Mouse (Mus musculus): ENCODE measurements around the gene Pdzd3. TPM values are rescaled to one million over a fixed set of nuclear protein-coding genes. Genes with fewer than 3 reads are reported as not detected.

Gene Pdzd3
- total RNA-seq, 2 experiments from 2014 or later, result 0.86 to 1.5 TPM

DNA sequence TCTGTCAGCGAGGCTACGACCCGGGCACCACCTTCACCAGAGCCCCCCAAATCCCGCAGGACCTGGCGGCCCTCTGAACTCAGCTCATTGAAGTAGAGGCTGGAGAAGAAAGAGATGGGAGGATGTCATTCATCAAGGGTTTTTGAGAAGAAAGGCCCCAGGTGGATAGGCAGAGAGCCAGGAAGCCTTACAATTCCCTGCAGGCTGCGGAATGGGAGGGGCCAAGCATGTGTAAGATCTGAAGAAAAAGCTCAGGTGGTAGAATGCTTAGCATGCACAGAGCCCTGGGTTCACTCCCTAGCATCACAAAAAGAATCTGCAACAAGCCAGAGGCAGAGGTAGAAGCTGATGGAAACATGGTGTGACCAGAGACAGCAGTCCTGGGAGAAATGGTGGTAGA, 2.2 kb upstream of the Pdzd3 start:
- DNase-seq (ENCODE audit: low spot score in 2 of 2), result no peak

DNA sequence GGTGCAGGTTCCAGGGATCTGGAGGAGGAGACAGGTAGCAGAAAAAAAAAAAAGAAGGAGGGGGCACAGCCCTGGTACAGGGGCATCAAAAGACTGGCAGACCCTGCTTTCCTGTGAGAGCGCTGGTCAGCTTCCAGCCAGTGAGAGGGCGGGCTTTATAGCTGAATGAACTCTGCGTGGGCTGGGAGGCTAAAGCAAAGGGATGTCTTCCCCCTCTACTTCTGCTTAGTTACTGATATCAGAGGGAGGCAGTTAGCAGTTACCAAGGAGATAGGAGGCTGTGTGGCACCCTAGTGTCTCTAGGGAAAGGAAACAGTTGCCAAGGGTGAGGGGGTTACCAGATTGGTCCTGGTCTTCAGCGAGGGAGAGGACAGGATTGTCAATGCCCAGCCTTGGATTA, 826 bp downstream of the Pdzd3 start:
- peak; percentile 46 to 68 for DNase-seq (ENCODE audit: low spot score in 2 of 2)

DNA sequence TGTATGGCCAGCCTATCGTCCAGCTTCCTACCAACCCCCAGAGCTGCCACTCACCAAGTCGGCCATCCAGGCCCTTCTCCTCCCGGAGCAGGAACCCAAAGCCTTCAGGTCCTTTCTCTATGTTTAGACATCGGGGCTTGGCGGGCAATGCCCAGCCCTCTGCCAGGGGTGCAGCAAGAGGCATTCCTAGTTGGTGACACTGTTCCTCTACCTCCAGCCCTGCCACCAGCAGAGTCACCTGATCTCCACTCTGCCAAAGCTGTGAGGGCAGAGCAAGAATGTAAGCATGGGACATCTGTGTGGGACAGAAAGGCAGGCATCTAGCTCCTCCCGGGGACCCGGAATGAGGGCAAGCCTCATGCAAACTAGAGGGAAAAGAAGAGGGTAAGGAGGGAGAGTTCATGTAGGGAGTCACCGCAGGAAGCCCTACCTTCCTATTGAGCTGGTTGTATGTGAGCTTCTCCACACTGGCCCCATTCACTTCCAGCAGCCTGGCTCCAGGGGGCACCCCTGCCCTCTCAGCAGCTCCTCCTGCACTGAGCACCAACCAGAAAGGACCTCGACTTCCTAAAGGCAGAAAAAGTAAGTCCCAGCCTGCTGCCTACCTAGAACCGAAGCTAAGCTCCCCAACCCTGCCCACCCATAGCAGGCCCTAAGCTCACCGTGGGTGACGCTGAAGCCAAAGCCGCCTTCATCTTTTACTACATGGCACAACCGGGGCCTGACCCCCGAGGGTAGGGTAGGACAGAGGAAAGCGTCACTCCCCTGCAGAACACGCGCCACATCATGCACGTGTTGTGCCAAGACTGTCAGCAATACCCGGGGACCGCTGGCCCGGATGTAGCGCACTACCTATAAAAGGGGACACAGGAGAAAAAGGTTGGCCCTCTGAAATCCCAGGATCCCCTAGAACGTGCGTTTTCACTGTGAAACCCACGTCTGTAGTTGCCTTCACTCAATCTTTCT, 1.8 kb downstream of the Pdzd3 start:
- DNase-seq (ENCODE audit: low spot score in 2 of 2), result peak; percentile 57 to 79

DNA sequence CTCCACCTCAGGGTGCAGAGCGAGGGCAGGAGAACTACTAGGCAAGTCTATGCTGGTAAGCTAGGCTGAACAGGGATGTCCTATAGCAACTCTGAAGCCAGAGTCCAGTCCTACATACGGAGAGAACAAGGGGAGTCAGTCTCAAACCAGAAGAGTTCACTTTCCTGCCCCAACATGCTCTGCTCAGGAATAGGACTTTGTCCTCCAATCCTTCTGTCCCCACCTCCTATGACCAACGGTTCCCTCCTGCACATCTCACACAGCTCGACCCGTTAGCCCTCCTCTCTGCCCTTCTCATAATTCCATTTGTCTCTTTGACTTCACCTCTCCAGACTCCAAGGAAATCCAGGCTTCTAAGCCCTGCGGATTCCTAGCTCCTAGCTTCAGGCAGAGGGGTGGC, 3.4 kb downstream of the Pdzd3 start:
- no peak for DNase-seq (ENCODE audit: low spot score in 2 of 2)

DNA sequence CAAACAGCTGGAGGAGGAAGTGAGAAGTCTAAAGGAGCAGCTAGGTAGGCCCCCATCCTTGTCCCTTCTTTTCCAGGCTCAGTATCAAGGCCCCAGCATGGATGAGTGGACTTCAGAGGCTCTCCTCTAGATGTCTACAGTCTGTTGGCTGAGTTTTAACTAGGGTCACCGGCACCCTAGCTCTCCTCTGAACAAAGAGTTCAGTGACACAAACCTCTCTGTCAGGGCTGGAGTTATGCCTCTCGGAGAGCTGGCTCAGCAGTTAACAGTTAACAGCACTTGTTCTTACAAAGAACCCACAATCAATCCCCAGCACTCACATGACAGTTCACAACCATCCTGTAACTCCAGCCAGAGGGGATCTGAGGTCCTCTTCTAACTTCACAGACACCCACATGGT, 7.7 kb downstream of the Pdzd3 start:
- DNase-seq (ENCODE audit: low spot score in 2 of 2), result no peak

DNA sequence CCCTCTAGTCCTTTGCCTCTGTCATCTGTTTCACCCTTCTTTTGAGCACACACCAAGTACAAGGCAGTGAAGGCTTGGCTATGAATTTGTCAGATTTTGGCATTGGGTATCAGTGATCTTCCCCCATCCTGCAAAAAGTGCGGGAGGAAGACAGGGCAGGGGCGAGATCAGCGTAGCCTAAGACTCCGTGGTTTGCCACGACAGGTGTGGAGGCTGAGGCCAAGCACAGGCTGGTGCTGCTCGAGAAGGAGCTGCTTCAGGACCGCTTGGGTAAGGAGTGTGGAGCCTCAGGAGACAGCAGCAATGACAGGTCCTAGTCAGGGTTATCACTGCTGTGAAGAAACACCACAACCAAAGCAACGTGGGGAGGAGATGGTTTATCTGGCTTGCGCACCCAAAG, 9.9 kb downstream of the Pdzd3 start:
- no peak for DNase-seq (ENCODE audit: low spot score in 2 of 2)

DNA sequence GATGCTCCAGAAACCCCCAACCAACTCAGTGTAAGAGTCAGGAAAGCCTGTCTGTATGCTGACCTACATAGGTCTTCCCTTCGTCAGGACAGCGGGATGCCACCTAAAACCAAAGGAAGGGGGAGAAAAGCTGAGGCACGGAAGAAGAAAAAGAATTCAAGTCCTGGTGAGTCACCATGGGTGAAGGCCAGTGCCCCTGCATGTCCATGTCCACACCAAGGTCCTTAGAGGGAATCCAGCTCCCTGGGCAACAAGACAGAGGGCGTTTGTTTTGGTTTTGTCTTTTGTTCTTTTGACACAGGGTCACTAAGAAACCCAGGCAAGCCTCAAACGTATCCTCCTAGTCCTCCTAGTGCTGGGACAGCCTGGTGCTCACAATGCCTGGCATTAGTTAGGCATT, 10.4 kb downstream of the Pdzd3 start:
- DNase-seq (ENCODE audit: low spot score in 2 of 2), result no peak

DNA sequence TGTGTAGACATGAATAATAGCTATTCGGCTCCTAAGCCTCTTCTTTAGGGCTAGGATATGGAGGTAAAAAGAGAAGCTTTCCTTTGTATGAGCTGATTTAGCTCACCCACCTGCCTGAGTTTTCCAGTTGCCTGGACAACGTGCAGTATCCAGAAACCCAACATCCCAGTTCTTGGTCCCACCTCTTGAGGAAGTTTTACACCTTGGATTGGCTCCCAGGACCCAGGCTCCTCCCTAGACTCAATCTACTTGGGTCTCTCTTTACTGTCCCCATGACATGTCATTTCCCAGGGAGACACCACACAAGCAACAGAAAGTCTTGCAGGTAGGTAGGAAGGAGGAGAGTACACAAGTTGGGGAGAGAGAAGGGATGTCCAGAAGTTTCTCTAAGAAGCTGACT, 10.9 kb downstream of the Pdzd3 start, which contains the start of gene Ccdc153:
Gene Ccdc153, plus strand, starts transcription at position 278 of the 400 bp plus-strand sequence.
- no peak for DNase-seq (ENCODE audit: low spot score in 2 of 2)

DNA sequence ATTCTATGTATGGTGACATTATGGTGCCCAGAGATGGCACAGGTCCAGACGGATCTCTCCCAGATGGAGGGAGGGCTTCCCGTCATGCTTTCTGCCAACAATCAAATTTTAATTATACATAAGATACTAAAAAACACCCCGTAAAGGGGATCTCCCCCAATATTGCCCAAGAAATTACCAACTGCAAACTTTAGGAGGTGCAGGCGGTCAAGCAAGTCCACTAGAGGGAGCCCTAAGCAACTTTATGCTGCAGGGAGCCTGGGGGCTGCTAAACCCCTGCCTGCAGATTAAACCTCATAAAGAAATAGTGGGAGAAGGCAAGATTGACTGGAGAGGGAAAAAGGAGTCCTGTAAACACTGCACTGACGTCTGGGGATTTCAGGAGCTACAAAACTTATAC, 11.8 kb downstream of the Pdzd3 start:
- peak in 1 of 2 experiments; percentile 63 for DNase-seq (ENCODE audit: low spot score in 2 of 2)

DNA sequence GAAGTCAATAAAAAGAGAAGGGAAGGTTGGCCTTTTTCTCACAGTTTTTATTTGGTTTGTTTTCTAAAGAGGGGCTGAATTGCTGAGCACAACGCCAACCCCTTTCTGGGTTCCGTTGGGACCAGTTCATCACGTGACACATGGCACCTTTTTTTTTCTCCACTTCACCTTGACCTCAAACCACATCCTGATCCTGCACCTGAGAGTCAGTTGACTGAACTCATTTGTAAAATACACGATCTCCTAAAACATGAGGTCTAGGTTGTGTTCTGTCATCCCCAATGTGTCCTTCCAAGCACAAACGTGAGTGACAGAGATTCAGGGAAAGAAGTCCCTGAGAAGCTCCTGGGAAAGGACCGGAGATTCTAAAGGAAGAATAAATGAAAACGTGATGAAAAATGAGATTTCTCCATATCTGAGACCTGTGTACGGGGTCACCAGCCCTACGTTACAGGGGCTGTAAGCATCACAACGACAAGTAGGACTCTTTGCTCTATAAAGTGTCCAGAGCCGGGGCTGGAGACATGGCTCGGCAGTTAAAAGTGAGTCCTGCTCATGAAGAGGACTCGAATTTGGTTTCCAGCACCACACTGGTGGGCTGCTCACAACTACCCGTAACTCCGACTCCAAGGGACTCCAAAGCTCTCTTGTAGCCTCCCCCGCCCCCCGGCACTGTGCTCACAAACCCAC, 12.6 kb downstream of the Pdzd3 start:
- DNase-seq (ENCODE audit: low spot score in 2 of 2), result no peak

DNA sequence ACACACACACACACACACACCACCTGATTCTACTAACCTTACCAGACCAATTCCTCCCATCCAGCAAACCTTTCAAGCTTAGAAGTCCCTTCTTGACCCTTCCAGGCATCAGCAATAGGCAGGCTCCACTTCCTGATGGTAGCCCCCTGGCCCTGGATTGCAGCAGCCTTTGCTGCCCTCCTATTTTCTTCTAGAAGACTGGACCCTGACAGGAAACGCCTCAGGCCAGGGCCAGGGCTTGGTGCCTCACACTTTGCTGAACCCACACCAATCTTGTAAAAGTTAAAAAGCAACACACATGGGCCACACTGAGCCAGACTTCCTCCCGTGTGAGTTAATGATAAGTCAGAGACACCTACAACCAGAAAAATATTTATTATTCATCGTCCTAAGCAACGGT, 14.1 kb downstream of the Pdzd3 start:
- no peak for DNase-seq (ENCODE audit: low spot score in 2 of 2)

DNA sequence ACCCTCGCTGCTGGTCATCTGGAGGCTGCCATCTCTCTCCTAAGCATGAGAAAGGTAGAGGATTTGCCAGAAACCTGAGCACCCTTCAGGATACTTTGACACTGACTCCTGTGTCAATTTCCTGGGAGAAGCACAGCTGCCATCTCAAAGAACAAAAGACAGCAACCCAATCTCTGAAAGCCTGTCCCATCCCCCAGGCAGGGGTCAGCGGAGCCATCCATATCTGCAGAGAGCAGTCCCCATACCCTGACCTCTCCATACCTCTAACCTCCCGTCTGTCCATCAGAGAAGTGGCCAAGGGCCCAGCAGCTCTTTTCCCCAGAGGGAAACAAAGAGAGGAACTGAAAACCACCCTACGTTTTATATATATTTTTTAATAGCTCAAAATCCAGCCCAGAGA, 14.7 kb downstream of the Pdzd3 start:
- no peak for DNase-seq (ENCODE audit: low spot score in 2 of 2)

DNA sequence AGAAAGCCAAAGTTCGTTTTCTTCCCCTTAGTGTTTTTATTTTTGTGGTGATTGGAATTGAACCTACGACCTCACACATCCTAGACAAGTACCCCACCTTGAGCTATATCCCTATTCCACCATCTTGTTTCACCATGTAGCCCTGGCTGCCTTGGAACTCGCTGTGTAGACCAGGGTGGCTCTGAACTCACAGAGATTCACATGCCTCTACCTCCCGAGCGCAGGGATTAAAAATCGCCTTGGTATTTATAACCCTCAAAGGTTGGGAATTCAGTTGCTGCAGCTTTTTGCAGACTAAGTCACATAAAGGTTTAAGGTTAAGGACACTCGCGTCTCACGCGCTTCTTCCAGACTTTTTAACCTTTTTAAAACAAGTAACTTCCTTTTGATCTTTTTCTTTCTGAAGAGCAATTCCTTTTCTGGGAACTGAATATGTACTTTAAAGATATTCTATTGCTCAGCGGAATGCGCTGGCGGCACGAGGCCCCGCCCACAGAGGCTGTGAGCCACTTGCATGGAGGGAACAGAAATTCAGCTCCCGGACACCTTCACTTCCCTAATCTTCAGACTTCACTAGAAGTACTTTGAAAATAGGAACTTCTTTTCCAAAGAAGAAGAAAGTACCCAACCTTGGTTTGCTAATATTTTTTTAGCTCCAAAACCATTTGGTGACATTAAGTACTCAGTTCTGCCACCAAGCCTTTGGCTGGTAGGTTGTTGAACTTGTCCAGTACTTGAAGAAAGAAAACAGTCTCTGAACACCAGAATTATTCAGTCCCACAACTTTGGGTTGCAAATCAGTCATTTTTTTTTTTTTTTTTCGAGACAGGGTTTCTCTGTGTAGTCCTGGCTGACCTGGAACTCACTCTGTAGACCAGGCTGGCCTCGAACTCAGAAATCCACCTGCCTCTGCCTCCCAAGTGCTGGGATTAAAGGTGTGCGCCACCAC, 16.5 kb downstream of the Pdzd3 start:
- DNase-seq (ENCODE audit: low spot score in 2 of 2), result peak in 1 of 2 experiments; percentile 47

DNA sequence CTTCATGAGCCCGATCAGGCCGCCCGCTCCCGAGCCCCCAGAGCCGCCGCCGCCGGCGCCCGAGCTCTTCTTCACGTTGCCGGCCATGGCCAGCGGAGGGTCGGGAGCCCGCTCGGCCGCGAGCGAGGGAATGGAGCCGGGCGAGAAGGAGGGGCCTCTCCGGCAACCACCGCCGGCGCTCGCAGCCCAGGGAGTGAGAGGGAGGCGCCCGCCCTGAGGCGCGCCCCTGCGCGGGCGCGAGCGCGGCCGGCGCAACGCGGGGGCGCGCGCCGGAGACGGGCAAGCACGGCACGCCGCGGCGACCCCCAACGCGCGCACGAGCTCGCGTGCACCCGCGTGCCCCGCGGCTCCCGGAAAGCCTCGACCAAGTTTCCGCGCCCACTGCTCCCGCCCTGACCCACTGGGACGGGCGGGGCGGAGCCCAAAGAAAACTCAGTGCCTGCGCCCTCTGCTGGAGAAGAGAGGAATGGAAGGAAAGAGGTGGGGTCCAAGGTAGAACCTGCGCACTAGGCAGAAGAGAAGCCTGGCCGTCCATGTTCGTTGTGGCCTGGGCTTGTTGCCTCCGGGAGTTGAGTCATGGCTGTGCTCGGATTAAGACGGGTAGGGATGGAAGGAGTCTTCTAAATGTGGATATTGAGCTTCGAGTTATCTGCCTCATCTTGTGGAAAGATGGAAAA, 17.3 kb downstream of the Pdzd3 start, which contains the start of gene Cbl:
Gene Cbl, minus strand, starts transcription at position 248 of the 677 bp plus-strand sequence.
- DNase-seq (ENCODE audit: low spot score in 2 of 2), result peak; percentile 99 to 100

DNA sequence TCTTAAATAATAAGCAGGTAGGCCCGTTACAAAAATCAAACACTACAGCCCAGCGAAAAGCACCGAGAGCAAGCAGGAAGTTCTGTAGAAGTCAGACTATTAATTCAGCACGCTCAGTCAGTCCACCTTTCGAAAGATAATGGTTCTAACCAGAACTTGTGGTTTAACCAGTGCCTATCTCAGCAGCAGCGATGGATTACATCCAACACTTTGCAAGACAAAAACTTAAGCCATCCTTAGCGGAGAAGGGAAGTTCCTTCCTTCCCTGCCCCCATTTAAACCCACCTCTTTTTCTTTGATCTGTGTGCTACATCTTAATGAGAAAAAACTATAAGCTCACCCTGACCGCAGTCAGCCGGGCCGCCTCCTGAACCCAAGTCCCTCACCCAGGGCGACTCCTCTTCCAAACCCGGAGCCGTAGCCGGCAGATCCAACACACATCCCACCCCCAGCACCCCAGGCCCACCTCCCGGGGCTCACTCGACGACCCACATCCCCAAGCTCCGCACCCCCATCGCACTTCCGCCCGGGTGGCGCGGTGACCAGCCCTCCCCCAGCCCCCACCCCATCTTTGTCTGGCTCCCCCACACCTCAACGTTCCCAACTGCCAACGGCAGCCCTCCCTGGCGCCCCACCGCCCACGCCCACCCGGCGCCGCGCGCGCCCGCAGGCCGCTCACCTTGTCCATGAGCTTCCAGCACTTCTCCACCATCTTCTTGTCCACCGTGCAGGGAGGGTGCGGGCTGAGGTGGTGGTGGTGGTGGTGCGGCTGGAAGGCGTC, 18.1 kb downstream of the Pdzd3 start:
- DNase-seq (ENCODE audit: low spot score in 2 of 2), result peak in 1 of 2 experiments; percentile 58

DNA sequence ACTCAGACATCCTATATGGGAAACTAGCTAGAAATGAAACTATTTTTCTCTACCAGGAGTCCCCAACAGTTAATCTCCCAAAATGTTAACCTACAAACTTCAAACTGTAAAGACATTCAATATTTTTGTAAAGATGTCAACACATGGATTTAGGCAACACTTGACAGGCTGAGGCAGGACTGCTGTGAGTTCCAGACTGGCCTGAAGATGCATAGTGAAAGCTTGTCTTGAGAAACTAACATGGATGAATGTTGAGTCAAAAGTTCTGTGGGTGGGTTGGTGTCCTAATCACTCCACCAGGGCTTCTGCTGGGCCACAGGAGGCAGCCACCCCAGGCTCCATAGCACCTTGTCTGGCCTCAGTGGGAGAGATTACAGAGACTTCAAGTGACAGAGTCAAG, 19.7 kb downstream of the Pdzd3 start:
- DNase-seq (ENCODE audit: low spot score in 2 of 2), result no peak

DNA sequence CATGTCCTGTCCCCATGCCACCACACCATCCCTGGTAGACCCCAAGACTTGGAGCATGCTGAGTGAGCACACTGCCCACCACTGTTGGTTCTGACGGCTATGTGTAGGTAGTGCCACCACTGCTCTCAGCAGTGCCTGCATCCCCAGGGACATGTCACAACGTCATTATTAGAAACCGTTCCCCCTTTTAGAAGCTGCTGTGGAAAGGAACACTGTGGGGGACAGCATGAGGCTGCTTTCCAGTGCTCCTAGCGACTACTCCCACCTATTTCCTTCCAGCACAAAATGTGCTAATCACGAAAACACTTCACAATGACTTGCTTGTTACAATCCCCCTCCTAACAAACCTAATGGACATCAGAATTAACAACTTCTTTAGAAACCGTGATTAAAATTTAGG, 25.3 kb downstream of the Pdzd3 start:
- peak in 1 of 2 experiments; percentile 54 for DNase-seq (ENCODE audit: low spot score in 2 of 2)

DNA sequence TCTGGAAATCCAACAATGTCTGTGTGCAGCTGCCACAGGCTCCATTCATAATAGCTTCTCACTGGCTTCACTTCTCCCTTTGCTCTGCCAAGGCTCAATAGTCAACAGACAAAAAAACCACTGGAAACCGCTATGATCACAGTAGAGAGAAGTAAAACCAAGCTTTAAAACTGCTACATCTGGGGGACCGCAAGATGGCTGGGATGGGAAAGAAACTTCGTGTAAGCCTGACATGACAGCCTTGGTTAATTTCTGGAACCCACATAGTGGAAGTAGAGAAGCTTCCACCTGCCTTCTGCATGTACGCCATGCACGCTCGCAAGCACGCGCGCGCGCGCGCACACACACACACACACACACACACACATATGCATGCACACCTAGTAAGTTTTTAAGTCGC, 37.7 kb downstream of the Pdzd3 start:
- no peak for DNase-seq (ENCODE audit: low spot score in 2 of 2)

DNA sequence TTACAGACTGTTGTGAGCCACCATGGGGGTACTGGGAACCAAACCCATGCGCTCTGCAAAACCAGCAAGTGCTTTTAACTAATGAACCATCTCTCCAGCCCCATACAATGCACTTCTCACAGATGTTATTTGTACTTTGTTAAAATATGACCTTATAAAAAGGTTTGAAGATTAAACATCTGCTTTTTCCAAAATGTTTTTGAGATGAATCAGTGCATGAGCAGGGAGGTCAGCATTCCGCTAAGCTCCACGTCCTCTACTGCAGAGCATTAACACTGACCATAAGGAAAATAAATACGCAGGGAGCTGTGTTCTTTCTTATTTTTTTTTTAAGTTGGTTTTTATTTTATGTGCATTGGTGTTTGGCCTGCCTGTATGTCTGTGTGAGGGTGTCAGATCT, 38.9 kb downstream of the Pdzd3 start:
- no peak for DNase-seq (ENCODE audit: low spot score in 2 of 2)

DNA sequence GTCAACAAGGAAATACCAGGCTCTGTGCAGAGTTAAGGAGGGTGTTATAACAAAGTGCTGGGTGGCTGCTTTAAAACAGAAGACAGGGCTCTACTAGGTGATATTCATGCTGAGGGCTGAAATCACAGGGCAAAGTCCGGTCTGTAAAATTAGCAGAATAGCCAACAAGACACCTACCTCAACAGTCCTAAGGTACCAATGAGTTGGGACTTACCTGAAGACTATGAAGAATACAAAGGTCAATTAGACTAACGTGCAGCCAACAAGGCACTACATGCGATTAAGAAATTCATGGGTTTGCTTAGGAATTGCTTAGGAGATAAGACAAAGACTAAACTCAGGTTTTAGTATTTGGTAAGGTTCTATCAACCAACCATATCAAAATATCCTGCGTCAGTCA, 41.9 kb downstream of the Pdzd3 start:
- DNase-seq (ENCODE audit: low spot score in 2 of 2), result no peak

Measured in layer of hippocampus, adult 18-20 months (tissue).